In genomic region chr19:56325676-56326075, GRCm38 (mm10) we compare ENCODE assay signal across 17 mouse cellular contexts. TPM values are rescaled to one million over a fixed set of nuclear protein-coding genes. Genes with fewer than 3 reads are reported as not detected.
DNase-seq lines count a peak whose midpoint lies in the region; ATAC-seq and TF ChIP-seq lines count a peak whose summit lies in the region.
"Had no signal": no experiment of that assay in that cellular context is flagged by ENCODE, and none has a peak within 500 bp of the region (broad histone marks: within the 10 kb centered on the region; RNA-seq: fewer than 3 reads in every experiment).

No protein-coding gene starts in this region.

- no peak for TF ChIP-seq CTCF in lung, adult 2 months (IDR thresholded peaks at IDR 0.05; ENCODE audit: insufficient read depth, low read length)

- WGBS in hindbrain, embryonic 10.5 days = 60% methylated on average over 10 of the region's 10 CpGs
- 56% methylated on average over 10 of the region's 10 CpGs for WGBS in hindbrain, embryonic 12.5 days
- WGBS in lung, embryonic 15.5 days = 44% methylated on average over 10 of the region's 10 CpGs
- WGBS in lung, adult 2 months = 59% methylated on average over 10 of the region's 10 CpGs
- WGBS in embryonic facial prominence, embryonic 10.5 days = 71% methylated on average over 10 of the region's 10 CpGs

- intact Hi-C loops in left cerebral cortex, postnatal 36 days (cut with DNase I) = no loop called here

- ATAC-seq in hindbrain, embryonic 12.5 days (ENCODE audit: low FRiP score) = no peak
- ATAC-seq in lung, embryonic 15.5 days (ENCODE audit: borderline replicate concordance, extremely low read depth, low FRiP score, low TSS enrichment) = 0 out of 2 replicates have a peak, but pooled peaks have one; percentile 11

- no peak overlapping the region for H3K4me2 ChIP-seq in hindbrain, embryonic 12.5 days (replicated peaks)
- no peak overlapping the region for H3K4me2 ChIP-seq in lung, embryonic 15.5 days
- H3K4me2 ChIP-seq: limb, embryonic 15.5 days had no signal

- DNase-seq in hindbrain, embryonic 10.5 days (ENCODE audit: low spot score) = no peak
- no peak for DNase-seq in lung, adult 2 months
- peak; percentile 16 for DNase-seq in brain, adult 2 months (ENCODE audit: low read depth, low spot score)
- DNase-seq in embryonic facial prominence, embryonic 10.5 days (ENCODE audit: low spot score) = no peak
- no peak for DNase-seq in cerebellum, postnatal 4 days (ENCODE audit: low spot score in 2 of 2)
- no peak for DNase-seq in left cerebral cortex, postnatal 36 days (ENCODE audit: low spot score in 2 of 2)
- DNase-seq: adrenal gland, postnatal 36 days; cerebellum, adult 9-10 months; kidney, postnatal 25 days; layer of hippocampus, adult 9-11 months; right cerebral cortex, adult 18-20 months had no signal

- no peak overlapping the region for H3K9ac ChIP-seq in hindbrain, embryonic 12.5 days
- H3K9ac ChIP-seq in lung, embryonic 15.5 days = no peak overlapping the region
- H3K9ac ChIP-seq: limb, embryonic 15.5 days had no signal

- no peak for TF ChIP-seq POLR2A in lung, adult 2 months (IDR thresholded peaks at IDR 0.05; ENCODE audit: borderline replicate concordance, extremely low read depth, low read depth, low read length)

- H3K27ac ChIP-seq in hindbrain, embryonic 10.5 days = peak overlapping the region; percentile 69; the same call in 1 of the 2 replicates
- no peak overlapping the region for H3K27ac ChIP-seq in hindbrain, embryonic 12.5 days
- no peak overlapping the region for H3K27ac ChIP-seq in lung, embryonic 15.5 days
- peak overlapping the region; percentile 35 for H3K27ac ChIP-seq in embryonic facial prominence, embryonic 10.5 days (replicated peaks)
- H3K27ac ChIP-seq: limb, embryonic 15.5 days had no signal

- peaks cover 47% of the 10 kb centered on the region for H3K27me3 ChIP-seq in hindbrain, embryonic 10.5 days (ENCODE audit: insufficient read depth, poor library complexity, severe bottlenecking)
- H3K27me3 ChIP-seq in hindbrain, embryonic 12.5 days = 0 out of 2 replicates have a peak, but pooled peaks cover 2% of the 10 kb centered on the region
- no peaks in the 10 kb centered on the region for H3K27me3 ChIP-seq in lung, embryonic 15.5 days
- peaks cover 27% of the 10 kb centered on the region for H3K27me3 ChIP-seq in embryonic facial prominence, embryonic 10.5 days (replicated peaks; ENCODE audit: low read depth, poor library complexity, severe bottlenecking)
- H3K27me3 ChIP-seq: limb, embryonic 15.5 days had no signal

- H3K4me1 ChIP-seq in hindbrain, embryonic 10.5 days (replicated peaks) = peaks cover 37% of the 10 kb centered on the region
- peaks cover 16% of the 10 kb centered on the region for H3K4me1 ChIP-seq in hindbrain, embryonic 12.5 days
- H3K4me1 ChIP-seq in lung, embryonic 15.5 days = peaks cover 12% of the 10 kb centered on the region
- H3K4me1 ChIP-seq in lung, adult 2 months (ENCODE audit: control insufficient read depth, insufficient read depth, low read length) = no peaks in the 10 kb centered on the region
- peaks cover 31% of the 10 kb centered on the region for H3K4me1 ChIP-seq in embryonic facial prominence, embryonic 10.5 days

- H3K4me3 ChIP-seq in hindbrain, embryonic 10.5 days = no peak overlapping the region
- H3K4me3 ChIP-seq in hindbrain, embryonic 12.5 days = no peak overlapping the region
- no peak overlapping the region for H3K4me3 ChIP-seq in lung, embryonic 15.5 days
- H3K4me3 ChIP-seq in lung, adult 2 months (replicated peaks; ENCODE audit: extremely low read depth, low read depth, low read length) = no peak overlapping the region
- H3K4me3 ChIP-seq in embryonic facial prominence, embryonic 10.5 days = no peak overlapping the region
- H3K4me3 ChIP-seq: limb, embryonic 15.5 days; myocyte had no signal

- no peaks in the 10 kb centered on the region for H3K36me3 ChIP-seq in hindbrain, embryonic 10.5 days
- H3K36me3 ChIP-seq in hindbrain, embryonic 12.5 days = no peaks in the 10 kb centered on the region
- H3K36me3 ChIP-seq in lung, embryonic 15.5 days = no peaks in the 10 kb centered on the region
- H3K36me3 ChIP-seq in embryonic facial prominence, embryonic 10.5 days (replicated peaks) = no peaks in the 10 kb centered on the region
- H3K36me3 ChIP-seq: limb, embryonic 15.5 days had no signal

- H3K9me3 ChIP-seq in hindbrain, embryonic 10.5 days = no peaks in the 10 kb centered on the region
- no peaks in the 10 kb centered on the region for H3K9me3 ChIP-seq in hindbrain, embryonic 12.5 days (replicated peaks)
- H3K9me3 ChIP-seq in lung, embryonic 15.5 days = no peaks in the 10 kb centered on the region
- no peaks in the 10 kb centered on the region for H3K9me3 ChIP-seq in embryonic facial prominence, embryonic 10.5 days
- H3K9me3 ChIP-seq: limb, embryonic 15.5 days had no signal

RNA-seq across cellular contexts. Expression of gene Habp2, which starts 38.7 kb away (rescaled TPM):
- polyA plus RNA-seq in hindbrain, embryonic 10.5 days (2016; fragmentation: Nextera tagmentation; extraction: Ambion mirVana) = 0.09 TPM in 1 of 2 replicates, not detected in the other
- polyA plus RNA-seq in hindbrain, embryonic 12.5 days (2016; fragmentation: Nextera tagmentation; extraction: Ambion mirVana) = 0.08 TPM in 1 of 2 replicates, not detected in the other
- polyA plus RNA-seq in lung, embryonic 15.5 days (2015; fragmentation: Nextera tagmentation; extraction: Ambion mirVana) = 3.6 and 3.8 TPM in 2 replicates
- not detected in 2 replicates for polyA plus RNA-seq in lung, adult 2 months (2012; rRNA removed)
- not detected in 2 replicates for polyA plus RNA-seq in embryonic facial prominence, embryonic 10.5 days (2016; fragmentation: Nextera tagmentation; extraction: Ambion mirVana)
- total RNA-seq in left cerebral cortex, postnatal 36 days (2021) = not detected
- total RNA-seq: heart, postnatal 25 days; megakaryocyte, adult 5-6 weeks had no signal

Comparison
In these comparisons a context has a peak if more than half of its experiments do, and no peak if none do; other contexts are left out.
1. H3K27ac ChIP-seq: peak in hindbrain, embryonic 10.5 days (single experiment) and embryonic facial prominence, embryonic 10.5 days (single experiment); none in hindbrain, embryonic 12.5 days (single experiment) and lung, embryonic 15.5 days (single experiment).